Mouse (Mus musculus): Measurements from ENCODE around the gene Rfx1. TPM values are rescaled to one million over a fixed set of nuclear protein-coding genes. Genes with fewer than 3 reads are reported as not detected.

The Rfx1 gene
- polyA plus RNA-seq, 1 experiment from 2014 or later = 11.0 TPM

- no peaks in the 10 kb centered on the region for H3K36me3 ChIP-seq (replicated peaks; ENCODE audit: control insufficient read depth, insufficient read depth)
- no peak for ATAC-seq (ENCODE audit: low FRiP score)
- H3K4me3 ChIP-seq (replicated peaks; ENCODE audit: low read length) = no peak overlapping the region
- no peak overlapping the region for H3K9ac ChIP-seq
- DNase-seq (ENCODE audit: low spot score) = no peak
- no peak overlapping the region for H3K4me2 ChIP-seq (replicated peaks)
- H3K4me1 ChIP-seq (replicated peaks; ENCODE audit: control insufficient read depth, insufficient read depth, low read length) = no peaks in the 10 kb centered on the region
- WGBS = 90% methylated on average over 5 of the region's 5 CpGs
- H3K27me3 ChIP-seq (ENCODE audit: control insufficient read depth, insufficient read depth, low read length) = peaks cover 25% of the 10 kb centered on the region
- H3K27ac ChIP-seq = no peak overlapping the region
- no peaks in the 10 kb centered on the region for H3K9me3 ChIP-seq (ENCODE audit: control insufficient read depth, low read length)
These were observed 37.4 kb upstream of the Rfx1 start for GRCm38 (mm10) chr8:84029272-84029671.

- DNase-seq (ENCODE audit: low spot score) (no peak), ATAC-seq (ENCODE audit: low FRiP score) (no peak)
- H3K9ac ChIP-seq = no peak overlapping the region
- H3K9me3 ChIP-seq (ENCODE audit: control insufficient read depth, low read length) = no peaks in the 10 kb centered on the region
- H3K4me1 ChIP-seq (replicated peaks; ENCODE audit: control insufficient read depth, insufficient read depth, low read length) = no peaks in the 10 kb centered on the region
- WGBS = 76% methylated on average over 4 of the region's 4 CpGs
- H3K4me2 ChIP-seq (replicated peaks) = no peak overlapping the region
- H3K36me3 ChIP-seq (replicated peaks; ENCODE audit: control insufficient read depth, insufficient read depth) = no peaks in the 10 kb centered on the region
- no peak overlapping the region for H3K27ac ChIP-seq
- peaks cover 4% of the 10 kb centered on the region for H3K27me3 ChIP-seq (ENCODE audit: control insufficient read depth, insufficient read depth, low read length)
- no peak overlapping the region for H3K4me3 ChIP-seq (replicated peaks; ENCODE audit: low read length)
These were observed 33.9 kb upstream of the Rfx1 start for GRCm38 (mm10) chr8:84032777-84033176.

GRCm38 (mm10) chr8:84038015-84038414 is 28.6 kb upstream of the Rfx1 start:
- H3K4me1 ChIP-seq (replicated peaks; ENCODE audit: control insufficient read depth, insufficient read depth, low read length) = peaks cover 11% of the 10 kb centered on the region; the same call in 1 of the 2 replicates
- no peak overlapping the region for H3K9ac ChIP-seq
- peaks cover 25% of the 10 kb centered on the region for H3K27me3 ChIP-seq (ENCODE audit: control insufficient read depth, insufficient read depth, low read length)
- DNase-seq (ENCODE audit: low spot score) (no peak), ATAC-seq (ENCODE audit: low FRiP score) (no peak)
- no peak overlapping the region for H3K4me2 ChIP-seq (replicated peaks)
- H3K4me3 ChIP-seq (replicated peaks; ENCODE audit: low read length) = no peak overlapping the region
- H3K9me3 ChIP-seq (ENCODE audit: control insufficient read depth, low read length) = no peaks in the 10 kb centered on the region
- no peak overlapping the region for H3K27ac ChIP-seq
- no peaks in the 10 kb centered on the region for H3K36me3 ChIP-seq (replicated peaks; ENCODE audit: control insufficient read depth, insufficient read depth)
- WGBS = 87% methylated on average over 5 of the region's 5 CpGs

DNA sequence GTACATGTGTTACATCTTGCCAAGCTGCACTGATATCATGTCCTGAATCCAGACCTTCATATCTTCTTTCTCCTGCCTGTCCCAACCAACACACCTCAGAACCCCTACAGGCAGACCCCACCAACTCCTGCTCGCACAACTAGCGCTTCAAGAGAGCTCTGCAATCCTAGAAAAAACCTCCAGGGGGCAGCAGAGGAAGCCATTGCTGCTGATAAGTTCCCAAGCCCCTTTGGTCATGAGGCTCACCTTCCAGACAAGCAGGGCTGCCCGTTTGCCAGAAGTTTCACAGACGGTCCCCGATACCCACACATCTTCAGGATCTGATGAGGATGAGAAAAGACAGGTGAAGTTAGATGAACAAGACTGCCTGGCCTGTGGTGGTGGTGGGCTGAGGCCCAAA is 27.6 kb upstream of the Rfx1 start:
- Histone ChIP-seq H3K27me3 (ENCODE audit: control insufficient read depth, insufficient read depth, low read length) (peaks cover 35% of the 10 kb centered on the region), H3K27ac (no peak overlapping the region), H3K36me3 (replicated peaks; ENCODE audit: control insufficient read depth, insufficient read depth) (no peaks in the 10 kb centered on the region), H3K9ac (no peak overlapping the region), H3K4me3 (replicated peaks; ENCODE audit: low read length) (no peak overlapping the region), H3K9me3 (ENCODE audit: control insufficient read depth, low read length) (no peaks in the 10 kb centered on the region), H3K4me2 (replicated peaks) (no peak overlapping the region), H3K4me1 (replicated peaks; ENCODE audit: control insufficient read depth, insufficient read depth, low read length) (peaks cover 11% of the 10 kb centered on the region; the same call in 1 of the 2 replicates)
- WGBS = 6% methylated on average over 5 of the region's 5 CpGs
- ATAC-seq (ENCODE audit: low FRiP score) (no peak), DNase-seq (ENCODE audit: low spot score) (peak; percentile 91)

GRCm38 (mm10) chr8:84042066-84042947 is 24.3 kb upstream of the Rfx1 start, which contains the start of gene Il27ra:
Il27ra (minus strand) TSS chr8:84042589.
- Histone ChIP-seq H3K4me2 (replicated peaks) (peak within 1 kb of the TSS; percentile 52), H3K27me3 (ENCODE audit: control insufficient read depth, insufficient read depth, low read length) (peaks cover 60% of the 10 kb centered on the region), H3K36me3 (replicated peaks; ENCODE audit: control insufficient read depth, insufficient read depth) (no peaks in the 10 kb centered on the region), H3K4me3 (replicated peaks; ENCODE audit: low read length) (peak within 1 kb of the TSS; percentile 28), H3K9me3 (ENCODE audit: control insufficient read depth, low read length) (no peaks in the 10 kb centered on the region), H3K9ac (peak within 1 kb of the TSS; percentile 40), H3K4me1 (replicated peaks; ENCODE audit: control insufficient read depth, insufficient read depth, low read length) (peaks cover 11% of the 10 kb centered on the region; the same call in 1 of the 2 replicates), H3K27ac (no peak within 1 kb of the TSS)
- ATAC-seq (ENCODE audit: low FRiP score) = peak; percentile 75
- 4% methylated on average over 40 of the region's 40 CpGs for whole genome bisulfite sequencing
- peak; percentile 55 for DNase-seq (ENCODE audit: low spot score)

GRCm38 (mm10) chr8:84042948-84043342 is 23.7 kb upstream of the Rfx1 start:
- WGBS = 38% methylated on average over 12 of the region's 12 CpGs
- Histone ChIP-seq H3K36me3 (replicated peaks; ENCODE audit: control insufficient read depth, insufficient read depth) (no peaks in the 10 kb centered on the region), H3K27me3 (ENCODE audit: control insufficient read depth, insufficient read depth, low read length) (peaks cover 60% of the 10 kb centered on the region), H3K4me2 (replicated peaks) (no peak overlapping the region), H3K9me3 (ENCODE audit: control insufficient read depth, low read length) (no peaks in the 10 kb centered on the region), H3K27ac (no peak overlapping the region), H3K4me1 (replicated peaks; ENCODE audit: control insufficient read depth, insufficient read depth, low read length) (peaks cover 11% of the 10 kb centered on the region; the same call in 1 of the 2 replicates), H3K4me3 (replicated peaks; ENCODE audit: low read length) (no peak overlapping the region), H3K9ac (no peak overlapping the region)
- ATAC-seq (ENCODE audit: low FRiP score) (no peak), DNase-seq (ENCODE audit: low spot score) (no peak)

DNA sequence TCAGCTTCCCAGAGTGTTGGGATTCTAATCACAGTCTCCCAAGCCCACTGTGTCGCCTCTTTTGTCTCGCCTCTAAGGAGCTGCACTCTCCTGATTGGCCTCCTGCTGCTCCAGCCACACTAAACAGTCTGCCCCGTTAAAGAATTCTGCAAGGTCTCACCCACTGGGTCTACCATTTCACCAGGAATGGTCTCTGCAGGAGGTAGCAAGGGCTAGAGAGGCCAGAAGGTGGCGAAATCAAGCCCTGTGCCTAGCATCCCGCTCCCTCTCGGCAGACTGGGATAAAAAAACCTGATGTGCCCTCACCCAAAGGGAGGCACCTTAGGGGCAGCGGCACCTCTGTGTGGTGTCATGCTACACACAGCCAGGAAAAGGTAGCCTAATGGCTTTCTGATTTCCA is 22.5 kb upstream of the Rfx1 start:
- ATAC-seq (ENCODE audit: low FRiP score) = no peak
- 5% methylated on average over 7 of the region's 7 CpGs for WGBS
- Histone ChIP-seq H3K9ac (no peak overlapping the region), H3K27me3 (ENCODE audit: control insufficient read depth, insufficient read depth, low read length) (peaks cover 60% of the 10 kb centered on the region), H3K9me3 (ENCODE audit: control insufficient read depth, low read length) (no peaks in the 10 kb centered on the region), H3K4me2 (replicated peaks) (no peak overlapping the region), H3K4me3 (replicated peaks; ENCODE audit: low read length) (no peak overlapping the region), H3K4me1 (replicated peaks; ENCODE audit: control insufficient read depth, insufficient read depth, low read length) (peaks cover 11% of the 10 kb centered on the region; the same call in 1 of the 2 replicates), H3K36me3 (replicated peaks; ENCODE audit: control insufficient read depth, insufficient read depth) (no peaks in the 10 kb centered on the region), H3K27ac (no peak overlapping the region)
- no peak for DNase-seq (ENCODE audit: low spot score)

DNA sequence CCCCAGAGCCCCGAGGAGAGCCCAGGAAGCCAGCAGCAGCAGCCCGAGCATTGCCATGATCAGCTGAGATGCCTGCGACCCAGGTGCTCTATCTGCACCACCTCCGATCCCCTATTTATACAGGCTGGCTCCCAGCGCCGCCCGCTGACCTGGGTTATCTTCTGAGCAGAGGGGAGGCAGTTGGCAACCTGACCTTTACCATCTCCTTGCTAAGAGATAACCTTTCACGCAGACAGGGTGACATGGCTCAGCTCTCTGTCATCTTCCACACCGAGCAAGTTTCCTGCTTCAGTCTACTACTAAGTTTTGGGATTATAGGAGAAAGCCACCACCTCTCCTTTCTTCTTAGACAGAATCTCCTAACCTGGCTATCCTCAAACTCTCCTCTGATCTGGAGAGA is 21.7 kb upstream of the Rfx1 start, which contains the start of gene Rln3:
TSS of gene Rln3 (minus strand) at position 101 of the 400 bp plus-strand sequence.
- 9% methylated on average over 9 of the region's 9 CpGs for WGBS
- ATAC-seq (ENCODE audit: low FRiP score) (no peak), DNase-seq (ENCODE audit: low spot score) (no peak)
- Histone ChIP-seq H3K4me1 (replicated peaks; ENCODE audit: control insufficient read depth, insufficient read depth, low read length) (peaks cover 11% of the 10 kb centered on the region; the same call in 1 of the 2 replicates), H3K4me2 (replicated peaks) (no peak within 1 kb of the TSS), H3K36me3 (replicated peaks; ENCODE audit: control insufficient read depth, insufficient read depth) (no peaks in the 10 kb centered on the region), H3K9ac (no peak within 1 kb of the TSS), H3K4me3 (replicated peaks; ENCODE audit: low read length) (no peak within 1 kb of the TSS), H3K27me3 (ENCODE audit: control insufficient read depth, insufficient read depth, low read length) (peaks cover 60% of the 10 kb centered on the region), H3K27ac (no peak within 1 kb of the TSS), H3K9me3 (ENCODE audit: control insufficient read depth, low read length) (no peaks in the 10 kb centered on the region)

- Histone ChIP-seq H3K4me2 (replicated peaks) (no peak overlapping the region), H3K4me3 (replicated peaks; ENCODE audit: low read length) (no peak overlapping the region), H3K4me1 (replicated peaks; ENCODE audit: control insufficient read depth, insufficient read depth, low read length) (peaks cover 11% of the 10 kb centered on the region; the same call in 1 of the 2 replicates), H3K36me3 (replicated peaks; ENCODE audit: control insufficient read depth, insufficient read depth) (no peaks in the 10 kb centered on the region), H3K9me3 (ENCODE audit: control insufficient read depth, low read length) (no peaks in the 10 kb centered on the region), H3K9ac (no peak overlapping the region), H3K27me3 (ENCODE audit: control insufficient read depth, insufficient read depth, low read length) (peaks cover 50% of the 10 kb centered on the region), H3K27ac (no peak overlapping the region)
- ATAC-seq (ENCODE audit: low FRiP score) (no peak), DNase-seq (ENCODE audit: low spot score) (no peak)
- 87% methylated on average over 3 of the region's 3 CpGs for WGBS
These were observed 20.1 kb upstream of the Rfx1 start for GRCm38 (mm10) chr8:84046505-84046904.
